Mouse (Mus musculus) T-helper 1 cell (primary cell): Measurements from ENCODE around the gene Krr1.

Source experiments
- in situ Hi-C: fragments of 300-600 bp; cut with MboI, MseI; formaldehyde crosslinking; loops from one replicate; pipeline ENCODE4 v1.15.1; 2025; ENCODE audit warnings: high pct_unique_total_duplicates

Gene Krr1

GRCm38 (mm10) chr10:111972542-111973361 is at the start of gene Krr1:
TSS of gene Krr1 (plus strand) at chr10:111972664.
- in situ Hi-C loops = no loop called here

- in situ Hi-C loops = loop anchor here (5.0 kb wide), 1 partner anchor 416 kb away; the partner anchor contains the start of gene Phlda1
Measured at GRCm38 (mm10) chr10:111923503-111924135, 48.8 kb upstream of the Krr1 start.

- in situ Hi-C loops = loop anchor here (5.0 kb wide), 1 partner anchor 417 kb away; the partner anchor contains the start of gene Phlda1
Measured at GRCm38 (mm10) chr10:111924141-111924540, 48.3 kb upstream of the Krr1 start.

GRCm38 (mm10) chr10:111924716-111925488 is 47.6 kb upstream of the Krr1 start:
- in situ Hi-C loops = loop anchor here (5.0 kb wide), 2 partner anchors 418 to 813 kb away; partner anchors contain the start of gene Phlda1

- in situ Hi-C loops = loop anchor here (5.0 kb wide), 1 partner anchor 813 kb away; no protein-coding TSS in a partner anchor
Measured at GRCm38 (mm10) chr10:111925489-111925860, 47.0 kb upstream of the Krr1 start.

- in situ Hi-C loops = no loop called here
Measured at GRCm38 (mm10) chr10:111932621-111933345, 39.7 kb upstream of the Krr1 start.

GRCm38 (mm10) chr10:111935207-111935606 is 37.3 kb upstream of the Krr1 start:
- in situ Hi-C loops = no loop called here

GRCm38 (mm10) chr10:111936021-111936420 is 36.4 kb upstream of the Krr1 start:
- in situ Hi-C loops = no loop called here

GRCm38 (mm10) chr10:111936491-111937145 is 35.8 kb upstream of the Krr1 start:
- in situ Hi-C loops = no loop called here

GRCm38 (mm10) chr10:111937146-111937534 is 35.3 kb upstream of the Krr1 start:
- in situ Hi-C loops = no loop called here

GRCm38 (mm10) chr10:111943026-111943425 is 29.4 kb upstream of the Krr1 start:
- in situ Hi-C loops = loop anchor here (5.0 kb wide), 1 partner anchor 51 kb away; no protein-coding TSS in a partner anchor

GRCm38 (mm10) chr10:111945563-111945962 is 26.9 kb upstream of the Krr1 start:
- in situ Hi-C loops = no loop called here

- in situ Hi-C loops = no loop called here
Measured at GRCm38 (mm10) chr10:111948041-111948440, 24.4 kb upstream of the Krr1 start.

- in situ Hi-C loops = no loop called here
Measured at GRCm38 (mm10) chr10:111949008-111949407, 23.5 kb upstream of the Krr1 start.

GRCm38 (mm10) chr10:111955836-111956235 is 16.6 kb upstream of the Krr1 start:
- in situ Hi-C loops = no loop called here

GRCm38 (mm10) chr10:111957271-111958045 is 15.0 kb upstream of the Krr1 start:
- in situ Hi-C loops = no loop called here

GRCm38 (mm10) chr10:111958046-111958421 is 14.4 kb upstream of the Krr1 start:
- in situ Hi-C loops = no loop called here

- in situ Hi-C loops = no loop called here
Measured at GRCm38 (mm10) chr10:111959353-111959752, 13.1 kb upstream of the Krr1 start.

GRCm38 (mm10) chr10:111960459-111960858 is 12.0 kb upstream of the Krr1 start:
- in situ Hi-C loops = no loop called here

- in situ Hi-C loops = no loop called here
Measured at GRCm38 (mm10) chr10:111966394-111966793, 6.1 kb upstream of the Krr1 start.
